Mouse (Mus musculus) ES-Bruce4 (cell line): ENCODE results near the gene Olfr418.
"Not testable (repeated sequence)": the region's sequence is repeated elsewhere in the genome, so short reads cannot be mapped to it uniquely, and the experiment has no call there.

ENCODE experiments used
- CTCF ChIP-seq: IDR thresholded peaks from one replicate; pipeline ENCODE4 v1.8.1; 2011; ENCODE audit warnings: low read depth, low read length
- EP300 ChIP-seq: IDR thresholded peaks from 2 replicates; pipeline ENCODE4 v1.6.1; 2011; ENCODE audit warnings: low read depth, low read length; ENCODE audit not compliant: insufficient read depth
- POLR2A ChIP-seq: IDR thresholded peaks from one replicate; pipeline ENCODE4 v1.8.1; 2011; ENCODE audit warnings: low read length; ENCODE audit not compliant: insufficient read depth

GRCm38 (mm10) chr1:173313535-173314050 is 47.8 kb downstream of the Olfr418 start:
- not testable (repeated sequence) for TF ChIP-seq CTCF, POLR2A, EP300
